Mouse (Mus musculus): ENCODE data around the gene Plekha7. TPM values are rescaled to one million over a fixed set of nuclear protein-coding genes. Genes with fewer than 3 reads are reported as not detected.
A peak's percentile ranks its signal among the peaks of the same experiment; 100 is the strongest.

Plekha7 gene
- polyA plus RNA-seq, 1 experiment from 2014 or later = 10.4 TPM

DNA sequence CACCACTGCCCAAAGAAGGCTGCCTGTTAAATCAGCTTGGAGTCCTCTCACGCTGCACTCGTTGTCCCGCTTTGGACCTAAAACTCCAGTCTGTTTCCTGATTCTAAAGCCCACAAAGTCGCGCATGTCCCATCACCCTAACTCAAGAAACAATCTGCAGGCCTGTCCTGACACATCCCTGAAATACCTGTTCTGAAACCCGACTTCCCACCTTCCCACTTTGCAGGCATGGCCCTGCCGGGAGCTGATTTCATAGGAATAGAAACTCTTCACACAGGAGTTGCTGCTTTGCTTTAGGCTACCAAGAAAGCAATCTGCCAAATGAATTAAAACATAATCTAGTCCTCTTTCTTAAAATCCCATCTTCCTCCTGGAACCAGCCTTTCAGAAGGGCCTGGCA lies 115.2 kb downstream of the Plekha7 start:
- H3K27me3 ChIP-seq (ENCODE audit: control insufficient read depth, insufficient read depth, low read length) = no peaks in the 10 kb centered on the region
- no peak overlapping the region for H3K9ac ChIP-seq (ENCODE audit: low read length)
- no peak for DNase-seq (ENCODE audit: low spot score, missing footprints)
- peaks cover 19% of the 10 kb centered on the region for H3K4me1 ChIP-seq (ENCODE audit: control insufficient read depth, insufficient read depth, low read length)
- no peak overlapping the region for H3K4me3 ChIP-seq (ENCODE audit: low read depth, low read length)
- ATAC-seq (ENCODE audit: low FRiP score) = no peak
- 91% methylated on average over 7 of the region's 7 CpGs for WGBS
- H3K4me2 ChIP-seq = no peak overlapping the region
- H3K36me3 ChIP-seq (ENCODE audit: control insufficient read depth, insufficient read depth, low read length) = no peaks in the 10 kb centered on the region
- no peak overlapping the region for H3K27ac ChIP-seq (ENCODE audit: low read depth, low read length)
- H3K9me3 ChIP-seq (ENCODE audit: control insufficient read depth, low read length) = no peaks in the 10 kb centered on the region

- Histone ChIP-seq H3K9ac (ENCODE audit: low read length) (no peak overlapping the region), H3K9me3 (ENCODE audit: control insufficient read depth, low read length) (no peaks in the 10 kb centered on the region), H3K27me3 (ENCODE audit: control insufficient read depth, insufficient read depth, low read length) (no peaks in the 10 kb centered on the region), H3K4me2 (no peak overlapping the region), H3K27ac (ENCODE audit: low read depth, low read length) (no peak overlapping the region), H3K4me3 (ENCODE audit: low read depth, low read length) (no peak overlapping the region), H3K4me1 (ENCODE audit: control insufficient read depth, insufficient read depth, low read length) (peaks cover 17% of the 10 kb centered on the region), H3K36me3 (ENCODE audit: control insufficient read depth, insufficient read depth, low read length) (no peaks in the 10 kb centered on the region)
- ATAC-seq (ENCODE audit: low FRiP score) = no peak
- 82% methylated on average over 4 of the region's 4 CpGs for WGBS
- no peak for DNase-seq (ENCODE audit: low spot score, missing footprints)
These were observed 116.0 kb downstream of the Plekha7 start for GRCm38 (mm10) chr7:116192096-116192595.

GRCm38 (mm10) chr7:116191138-116191537 lies 117.0 kb downstream of the Plekha7 start:
- H3K4me2 ChIP-seq = no peak overlapping the region
- DNase-seq (ENCODE audit: low spot score, missing footprints) = no peak
- ATAC-seq (ENCODE audit: low FRiP score) = peak; percentile 83
- no peaks in the 10 kb centered on the region for H3K36me3 ChIP-seq (ENCODE audit: control insufficient read depth, insufficient read depth, low read length)
- peak overlapping the region; percentile 16; the same call in 1 of the 2 replicates for H3K9ac ChIP-seq (ENCODE audit: low read length)
- WGBS = 23% methylated on average over 3 of the region's 3 CpGs
- peaks cover 19% of the 10 kb centered on the region for H3K4me1 ChIP-seq (ENCODE audit: control insufficient read depth, insufficient read depth, low read length)
- H3K9me3 ChIP-seq (ENCODE audit: control insufficient read depth, low read length) = no peaks in the 10 kb centered on the region
- H3K27ac ChIP-seq (ENCODE audit: low read depth, low read length) = 0 out of 2 replicates have a peak overlapping the region, but pooled peaks have one; percentile 15
- H3K4me3 ChIP-seq (ENCODE audit: low read depth, low read length) = no peak overlapping the region
- no peaks in the 10 kb centered on the region for H3K27me3 ChIP-seq (ENCODE audit: control insufficient read depth, insufficient read depth, low read length)

DNA sequence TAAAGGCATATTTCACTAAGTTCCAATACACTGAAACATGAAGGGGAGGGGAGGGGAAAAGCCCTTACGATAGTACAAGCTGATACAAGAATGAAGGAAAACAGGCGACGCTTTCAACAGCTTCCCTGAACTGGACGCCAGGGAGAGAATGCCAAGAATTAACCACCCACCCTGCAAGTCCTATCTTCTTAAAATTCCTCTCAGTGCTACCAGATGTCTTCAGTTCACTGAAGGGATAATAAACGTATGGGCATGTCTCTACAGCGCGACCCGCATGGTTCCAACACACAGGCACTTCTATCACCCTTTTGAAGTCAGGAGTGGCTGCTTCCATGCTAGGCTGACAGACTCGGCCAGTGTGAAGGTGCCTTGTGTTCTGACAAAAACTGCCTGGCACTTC lies 118.5 kb downstream of the Plekha7 start:
- H3K27me3 ChIP-seq (ENCODE audit: control insufficient read depth, insufficient read depth, low read length) = no peaks in the 10 kb centered on the region
- 72% methylated on average over 9 of the region's 9 CpGs for WGBS
- H3K9ac ChIP-seq (ENCODE audit: low read length) = no peak overlapping the region
- H3K4me2 ChIP-seq = no peak overlapping the region
- peaks cover 28% of the 10 kb centered on the region for H3K4me1 ChIP-seq (ENCODE audit: control insufficient read depth, insufficient read depth, low read length)
- no peak overlapping the region for H3K27ac ChIP-seq (ENCODE audit: low read depth, low read length)
- DNase-seq (ENCODE audit: low spot score, missing footprints) (no peak), ATAC-seq (ENCODE audit: low FRiP score) (no peak)
- H3K9me3 ChIP-seq (ENCODE audit: control insufficient read depth, low read length) = no peaks in the 10 kb centered on the region
- no peak overlapping the region for H3K4me3 ChIP-seq (ENCODE audit: low read depth, low read length)
- H3K36me3 ChIP-seq (ENCODE audit: control insufficient read depth, insufficient read depth, low read length) = no peaks in the 10 kb centered on the region

DNA sequence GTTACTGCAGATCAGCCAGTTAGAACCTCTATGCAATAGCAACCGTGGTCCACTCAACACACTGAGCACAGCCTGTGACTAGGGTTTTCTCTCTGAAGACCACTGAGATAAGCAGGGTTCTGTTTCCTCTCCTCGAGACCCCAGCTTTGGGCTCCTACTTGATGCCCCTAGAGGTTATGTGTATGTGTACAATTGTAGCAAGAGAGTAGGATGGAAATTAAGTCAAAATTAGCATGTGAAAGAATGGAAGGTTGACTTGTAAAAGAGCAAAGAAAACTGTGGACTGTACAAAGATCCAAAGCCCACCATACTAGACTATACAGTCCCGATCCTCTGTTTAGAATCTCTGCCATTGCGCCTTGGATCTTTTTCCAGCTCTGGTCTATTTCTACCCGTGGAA lies 119.8 kb downstream of the Plekha7 start:
- ATAC-seq (ENCODE audit: low FRiP score) = no peak
- Histone ChIP-seq H3K4me2 (no peak overlapping the region), H3K27me3 (ENCODE audit: control insufficient read depth, insufficient read depth, low read length) (no peaks in the 10 kb centered on the region), H3K36me3 (ENCODE audit: control insufficient read depth, insufficient read depth, low read length) (no peaks in the 10 kb centered on the region), H3K27ac (ENCODE audit: low read depth, low read length) (no peak overlapping the region), H3K9me3 (ENCODE audit: control insufficient read depth, low read length) (no peaks in the 10 kb centered on the region), H3K4me3 (ENCODE audit: low read depth, low read length) (no peak overlapping the region), H3K9ac (ENCODE audit: low read length) (no peak overlapping the region), H3K4me1 (ENCODE audit: control insufficient read depth, insufficient read depth, low read length) (peaks cover 36% of the 10 kb centered on the region)
- no peak for DNase-seq (ENCODE audit: low spot score, missing footprints)
- WGBS = 91% methylated on average over 5 of the region's 5 CpGs

DNA sequence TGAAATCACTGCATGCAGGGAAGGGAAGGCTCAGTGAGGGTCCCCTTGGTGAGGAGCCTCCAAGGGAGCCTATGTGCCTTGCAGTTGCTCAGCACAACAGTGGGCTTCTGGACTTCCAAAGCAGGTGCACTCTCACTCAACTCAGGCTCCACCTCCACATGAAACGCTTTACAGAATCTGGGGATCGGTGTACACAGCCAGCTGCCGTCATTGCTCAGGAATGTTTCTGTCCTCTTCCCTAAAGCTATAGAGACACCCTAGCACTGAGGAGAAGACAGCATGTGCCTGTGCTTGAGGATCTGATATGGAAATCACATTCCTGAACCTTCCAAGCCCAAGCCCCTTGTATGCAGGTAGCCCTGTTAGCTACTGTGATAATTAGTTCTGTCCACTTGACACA lies 120.7 kb downstream of the Plekha7 start:
- no peak overlapping the region for H3K27ac ChIP-seq (ENCODE audit: low read depth, low read length)
- H3K9me3 ChIP-seq (ENCODE audit: control insufficient read depth, low read length) = no peaks in the 10 kb centered on the region
- WGBS = 93% methylated on average over 3 of the region's 3 CpGs
- DNase-seq (ENCODE audit: low spot score, missing footprints) (no peak), ATAC-seq (ENCODE audit: low FRiP score) (no peak)
- no peak overlapping the region for H3K9ac ChIP-seq (ENCODE audit: low read length)
- no peak overlapping the region for H3K4me2 ChIP-seq
- H3K4me3 ChIP-seq (ENCODE audit: low read depth, low read length) = no peak overlapping the region
- H3K27me3 ChIP-seq (ENCODE audit: control insufficient read depth, insufficient read depth, low read length) = no peaks in the 10 kb centered on the region
- peaks cover 36% of the 10 kb centered on the region for H3K4me1 ChIP-seq (ENCODE audit: control insufficient read depth, insufficient read depth, low read length)
- no peaks in the 10 kb centered on the region for H3K36me3 ChIP-seq (ENCODE audit: control insufficient read depth, insufficient read depth, low read length)

DNA sequence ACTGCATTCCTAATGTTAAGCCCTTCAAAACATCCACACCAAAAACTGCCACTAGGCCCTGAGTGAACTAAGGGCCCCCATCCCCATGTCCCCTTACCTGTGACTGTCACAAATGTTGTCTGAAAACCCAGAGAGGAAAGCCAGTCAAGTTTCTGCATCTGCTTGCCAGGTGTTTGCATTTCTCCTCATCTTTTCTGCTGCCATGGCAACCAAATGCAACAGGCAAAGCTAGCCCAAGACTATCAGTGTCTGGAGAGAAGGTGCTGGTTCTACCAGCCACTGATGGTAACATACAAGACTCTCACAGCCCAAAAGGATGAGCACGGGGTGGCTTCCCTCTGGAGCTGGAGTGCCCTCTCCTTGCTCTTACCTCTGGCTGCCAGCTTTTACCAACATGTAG lies 121.3 kb downstream of the Plekha7 start:
- WGBS = 58% methylated on average over 1 of the region's 1 CpGs
- ATAC-seq (ENCODE audit: low FRiP score) (no peak), DNase-seq (ENCODE audit: low spot score, missing footprints) (no peak)
- H3K4me1 ChIP-seq (ENCODE audit: control insufficient read depth, insufficient read depth, low read length) = peaks cover 36% of the 10 kb centered on the region
- H3K9me3 ChIP-seq (ENCODE audit: control insufficient read depth, low read length) = no peaks in the 10 kb centered on the region
- H3K9ac ChIP-seq (ENCODE audit: low read length) = no peak overlapping the region
- H3K4me2 ChIP-seq = no peak overlapping the region
- no peaks in the 10 kb centered on the region for H3K27me3 ChIP-seq (ENCODE audit: control insufficient read depth, insufficient read depth, low read length)
- H3K4me3 ChIP-seq (ENCODE audit: low read depth, low read length) = no peak overlapping the region
- no peak overlapping the region for H3K27ac ChIP-seq (ENCODE audit: low read depth, low read length)
- H3K36me3 ChIP-seq (ENCODE audit: control insufficient read depth, insufficient read depth, low read length) = no peaks in the 10 kb centered on the region

GRCm38 (mm10) chr7:116186156-116186555 lies 122.0 kb downstream of the Plekha7 start:
- no peak overlapping the region for H3K9ac ChIP-seq (ENCODE audit: low read length)
- H3K4me3 ChIP-seq (ENCODE audit: low read depth, low read length) = no peak overlapping the region
- DNase-seq (ENCODE audit: low spot score, missing footprints) (no peak), ATAC-seq (ENCODE audit: low FRiP score) (no peak)
- peaks cover 31% of the 10 kb centered on the region for H3K4me1 ChIP-seq (ENCODE audit: control insufficient read depth, insufficient read depth, low read length)
- no peak overlapping the region for H3K27ac ChIP-seq (ENCODE audit: low read depth, low read length)
- H3K9me3 ChIP-seq (ENCODE audit: control insufficient read depth, low read length) = no peaks in the 10 kb centered on the region
- no peaks in the 10 kb centered on the region for H3K36me3 ChIP-seq (ENCODE audit: control insufficient read depth, insufficient read depth, low read length)
- WGBS = 35% methylated on average over 5 of the region's 5 CpGs
- H3K27me3 ChIP-seq (ENCODE audit: control insufficient read depth, insufficient read depth, low read length) = no peaks in the 10 kb centered on the region
- H3K4me2 ChIP-seq = no peak overlapping the region

DNA sequence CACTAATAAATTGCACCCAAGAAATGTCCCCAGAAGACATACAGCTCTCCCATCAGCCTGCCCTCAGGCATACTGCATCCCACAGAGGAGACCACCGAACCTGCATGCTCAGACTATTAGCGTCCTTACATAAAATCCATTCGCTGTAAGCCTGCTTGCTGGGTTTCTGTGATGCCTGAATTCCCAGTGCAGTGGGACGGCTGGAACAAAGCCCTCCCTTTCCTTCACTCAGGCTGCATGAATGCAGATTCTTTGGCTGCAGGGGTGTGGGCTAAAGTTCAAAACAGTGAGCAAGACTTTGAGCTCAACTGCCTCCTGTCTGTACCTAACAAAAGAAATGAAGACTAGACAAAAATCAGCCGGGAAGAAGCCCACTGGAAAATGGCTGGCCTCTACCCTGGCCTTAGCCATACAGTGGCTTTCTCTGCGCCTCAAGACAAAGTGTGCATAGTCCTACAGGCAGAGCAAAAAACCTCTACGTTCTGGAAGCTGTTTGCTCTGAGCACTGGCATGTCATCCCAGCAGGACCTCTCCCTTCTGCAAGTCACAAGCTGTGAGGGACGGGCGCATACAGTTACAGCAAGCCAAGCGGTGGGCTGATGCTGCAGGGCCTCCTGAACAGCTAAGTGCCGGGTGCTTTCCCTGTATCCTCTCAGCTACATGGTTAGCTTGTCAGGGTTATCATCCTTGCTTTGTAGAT lies 123.7 kb downstream of the Plekha7 start:
- no peaks in the 10 kb centered on the region for H3K9me3 ChIP-seq (ENCODE audit: control insufficient read depth, low read length)
- no peak overlapping the region for H3K4me2 ChIP-seq
- peak; percentile 48 for ATAC-seq (ENCODE audit: low FRiP score)
- H3K4me1 ChIP-seq (ENCODE audit: control insufficient read depth, insufficient read depth, low read length) = peaks cover 20% of the 10 kb centered on the region
- peak overlapping the region; percentile 17; the same call in 1 of the 2 replicates for H3K27ac ChIP-seq (ENCODE audit: low read depth, low read length)
- H3K4me3 ChIP-seq (ENCODE audit: low read depth, low read length) = no peak overlapping the region
- 17% methylated on average over 11 of the region's 11 CpGs for WGBS
- DNase-seq (ENCODE audit: low spot score, missing footprints) = peak; percentile 90
- peak overlapping the region; percentile 40 for H3K9ac ChIP-seq (ENCODE audit: low read length)
- no peaks in the 10 kb centered on the region for H3K27me3 ChIP-seq (ENCODE audit: control insufficient read depth, insufficient read depth, low read length)
- H3K36me3 ChIP-seq (ENCODE audit: control insufficient read depth, insufficient read depth, low read length) = no peaks in the 10 kb centered on the region
